Mouse (Mus musculus): ENCODE measurements around the gene Tuba4a.
A peak's percentile ranks its signal among the peaks of the same experiment; 100 is the strongest.

Gene Tuba4a

DNA sequence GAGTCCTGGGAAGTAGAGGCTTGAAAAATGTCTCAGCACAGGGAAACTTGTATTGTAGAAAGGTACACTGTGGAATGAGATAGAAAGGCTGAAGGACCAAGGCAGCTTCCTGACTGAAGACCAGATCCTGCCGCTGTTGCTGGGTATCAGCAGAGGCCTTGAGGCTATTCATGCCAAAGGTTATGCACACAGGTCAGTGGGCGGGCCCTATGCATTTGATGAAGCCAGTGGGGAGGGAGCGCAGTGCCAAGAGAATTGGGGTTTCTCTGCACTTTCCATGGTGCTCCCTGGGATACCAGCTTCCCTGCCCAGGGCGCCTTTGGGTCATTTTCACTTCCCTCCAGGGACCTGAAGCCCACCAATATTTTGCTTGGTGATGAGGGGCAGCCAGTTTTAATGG is 7.1 kb downstream of the Tuba4a start:
- DNase-seq (ENCODE audit: low spot score in 2 of 2): no peak

DNA sequence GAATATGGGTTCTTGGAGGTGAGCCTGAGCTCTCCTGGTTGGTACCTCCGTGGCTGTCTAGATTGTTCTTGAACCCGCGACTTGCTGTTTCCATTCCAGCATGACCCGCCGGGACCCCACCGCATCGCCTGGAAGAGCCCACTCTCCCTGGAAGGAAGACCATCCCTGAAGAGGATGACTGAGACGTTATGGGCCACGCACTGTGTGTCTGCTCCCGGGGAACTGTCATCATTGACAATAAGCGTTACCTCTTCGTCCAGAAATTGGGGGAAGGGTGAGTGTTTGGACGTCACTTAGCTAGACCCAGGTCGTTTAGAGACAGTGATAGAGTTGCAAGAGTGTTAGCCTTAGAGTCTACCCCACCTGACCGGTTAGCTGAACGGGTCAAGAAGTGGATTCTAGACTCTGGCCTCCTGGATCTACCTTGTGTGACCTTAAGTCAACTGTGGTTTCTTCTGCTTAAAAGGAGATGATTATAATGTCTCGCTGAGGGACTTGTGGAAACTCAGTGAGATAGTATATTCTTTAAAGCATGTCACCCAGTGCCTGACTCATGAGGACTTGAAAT is 8.4 kb downstream of the Tuba4a start:
- DNase-seq (ENCODE audit: low spot score in 2 of 2): no peak

DNA sequence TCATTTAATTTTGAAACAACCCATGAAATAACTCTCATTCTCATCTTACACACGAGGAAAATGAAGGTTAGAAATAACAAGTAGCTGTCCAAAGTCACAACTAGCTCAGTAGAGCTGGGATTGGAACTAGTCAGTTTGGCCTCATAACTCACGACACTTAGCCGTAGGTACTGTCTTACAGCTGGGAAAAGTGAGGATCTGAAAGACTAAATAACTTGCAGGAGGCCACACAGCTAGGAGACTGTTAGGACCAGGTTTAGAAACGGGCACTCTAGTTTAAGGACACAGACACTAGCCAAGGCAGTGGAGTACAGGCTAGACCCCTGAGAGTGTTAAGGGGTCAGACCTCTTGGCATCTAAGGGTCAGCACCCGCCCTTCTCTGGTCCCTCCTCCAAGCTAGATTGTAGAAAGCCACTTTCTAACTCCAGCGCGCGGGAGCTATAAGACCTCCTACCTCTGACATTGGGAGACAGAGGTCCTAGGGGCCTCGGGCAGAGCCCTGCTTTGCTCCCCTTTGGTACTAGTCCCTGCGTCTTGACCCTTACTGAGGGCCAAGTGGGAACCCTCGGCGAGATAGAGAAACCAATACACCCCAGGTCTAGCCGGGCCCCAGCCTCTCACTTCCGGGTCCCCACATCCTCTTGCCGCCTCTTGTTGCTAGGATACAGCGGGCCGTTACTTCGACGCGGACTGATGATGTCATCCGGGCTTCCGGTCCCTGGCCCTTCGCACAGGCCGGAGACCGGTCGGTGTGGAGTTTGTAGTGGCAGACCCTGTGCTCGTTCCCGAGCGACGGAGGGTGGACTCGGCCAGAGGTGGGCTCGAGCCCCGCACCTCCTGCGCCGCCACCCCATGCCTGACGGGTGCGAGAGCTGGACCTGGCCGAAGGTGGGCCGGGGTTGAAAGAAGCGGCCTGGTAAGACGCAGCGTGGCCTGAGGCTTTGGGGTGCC is 9.3 kb downstream of the Tuba4a start, which contains the start of the genes Glb1l and Stk16:
TSS of gene Glb1l (minus strand) at position 678 of the 952 bp plus-strand sequence.
TSS of gene Stk16 (plus strand) at position 703 of the 952 bp plus-strand sequence.
- DNase-seq (ENCODE audit: low spot score in 2 of 2): peak; percentile 97 to 98

DNA sequence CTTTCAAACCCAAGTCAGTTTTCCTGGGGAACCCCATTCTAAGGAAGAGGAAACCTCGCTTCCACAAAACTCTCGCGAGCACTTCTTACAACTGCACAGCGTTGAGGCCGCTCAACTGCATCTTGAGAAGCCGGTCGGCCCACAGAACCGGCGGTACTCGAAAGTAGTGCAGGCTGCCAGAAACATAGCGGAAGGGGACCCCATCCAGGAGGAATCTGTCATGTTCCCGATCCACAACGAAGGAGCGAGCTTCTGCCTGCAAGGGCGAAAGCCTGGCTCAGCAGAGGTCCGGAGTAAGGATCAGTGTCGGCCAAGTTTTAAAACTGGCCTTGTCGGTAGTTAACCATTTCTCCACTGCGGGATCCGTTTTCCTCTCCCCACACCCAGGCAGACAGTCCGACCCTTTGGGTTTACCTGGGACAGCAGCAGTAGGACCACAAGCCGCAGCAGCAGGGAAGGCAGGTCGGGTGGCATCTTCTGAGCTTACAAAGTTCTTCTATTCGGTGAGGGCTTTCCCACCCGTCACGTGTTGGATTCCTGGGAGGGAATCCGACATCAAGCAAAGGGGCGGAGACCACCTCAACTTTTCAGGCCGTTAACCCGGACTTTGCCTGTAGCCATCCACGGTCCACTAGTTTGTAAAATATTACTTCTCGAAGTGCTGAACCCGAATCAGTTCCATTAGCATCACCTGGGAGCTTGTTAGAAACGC is 10.5 kb downstream of the Tuba4a start:
- no peak for DNase-seq (ENCODE audit: low spot score in 2 of 2)

DNA sequence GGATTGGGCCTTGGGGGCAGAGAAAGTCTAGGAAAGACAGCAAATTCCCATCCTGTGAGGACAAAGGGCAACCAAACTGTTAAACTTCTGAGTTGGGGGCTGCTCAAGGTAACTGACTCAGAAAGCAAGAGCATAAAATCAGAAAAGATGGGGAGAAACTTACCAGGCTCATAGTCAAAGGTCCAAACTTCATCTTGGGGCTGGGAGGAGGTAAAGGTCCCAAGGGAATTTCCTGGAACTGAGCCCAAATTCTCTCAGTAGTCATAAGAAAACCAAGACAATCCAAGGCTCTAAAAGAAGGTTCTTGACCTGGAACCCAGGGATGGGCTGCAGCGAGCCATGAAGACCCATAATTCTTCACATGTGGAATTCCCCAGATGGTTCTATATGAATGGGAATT is 18.4 kb downstream of the Tuba4a start:
- no peak for DNase-seq (ENCODE audit: low spot score in 2 of 2)

DNA sequence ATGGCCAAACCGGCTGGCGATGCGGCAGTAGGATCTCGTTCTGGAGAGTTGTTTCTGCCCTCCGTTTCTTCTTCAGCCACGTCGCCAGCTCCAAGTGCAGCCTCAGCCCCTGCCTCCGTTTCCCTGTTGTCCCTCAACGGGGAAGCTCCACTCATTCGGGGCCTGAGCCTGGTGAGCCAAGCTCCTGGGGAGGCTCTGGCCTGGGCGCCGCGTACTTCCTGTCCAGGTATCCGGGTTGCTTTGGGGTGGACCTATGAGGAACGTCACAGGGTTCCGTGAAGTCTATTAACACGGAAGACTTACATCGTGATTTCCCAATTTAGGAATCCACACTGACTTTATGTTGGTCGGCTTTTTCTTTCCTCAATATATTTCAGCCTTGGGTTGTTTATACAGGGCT is 27.2 kb downstream of the Tuba4a start:
- DNase-seq (ENCODE audit: low spot score in 2 of 2): peak in 1 of 2 experiments; percentile 47

DNA sequence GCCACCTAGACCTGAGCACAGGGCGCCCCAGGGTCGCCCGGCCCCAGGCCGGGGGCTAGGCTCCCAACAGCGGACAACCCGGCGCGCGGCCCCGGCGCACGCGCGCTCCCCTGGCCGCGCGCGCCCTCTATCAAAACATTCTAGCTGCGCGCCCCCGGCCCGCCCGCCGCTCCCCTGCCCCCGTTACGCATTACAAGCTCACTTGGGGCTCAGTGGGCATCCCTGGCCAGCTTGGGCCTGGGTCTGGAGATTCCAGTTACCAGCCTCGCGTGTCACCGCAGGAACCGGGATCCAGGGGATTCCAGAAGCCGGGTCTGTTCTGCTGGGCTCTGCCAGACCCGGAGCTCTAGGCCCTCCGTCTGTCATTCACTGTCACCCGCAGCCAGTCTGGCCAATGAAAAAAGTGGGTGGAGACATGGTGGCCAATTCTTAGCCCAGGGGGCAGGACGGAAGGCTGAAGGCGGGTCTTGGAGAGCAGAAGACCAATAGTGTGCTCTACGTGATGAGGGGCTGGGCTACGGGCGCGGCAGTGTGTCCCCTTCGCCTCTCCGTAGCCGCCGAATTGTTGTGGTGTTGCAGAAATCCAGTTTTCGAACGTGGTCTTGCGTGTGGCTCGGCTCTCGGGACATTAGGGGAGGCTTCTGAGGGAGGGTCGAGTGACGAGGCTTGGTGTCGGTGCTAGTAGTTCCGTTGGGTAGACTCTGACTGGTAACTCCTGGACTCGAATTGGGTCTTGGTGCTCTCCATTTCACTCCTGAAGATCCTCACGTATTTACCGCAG is 27.9 kb downstream of the Tuba4a start, which contains the start of the genes Ankzf1 and Atg9a:
TSS of gene Ankzf1 (plus strand) at position 530 of the 781 bp plus-strand sequence.
TSS of gene Atg9a (minus strand) at position 575 of the 781 bp plus-strand sequence.
- peak; percentile 95 to 97 for DNase-seq (ENCODE audit: low spot score in 2 of 2)

DNA sequence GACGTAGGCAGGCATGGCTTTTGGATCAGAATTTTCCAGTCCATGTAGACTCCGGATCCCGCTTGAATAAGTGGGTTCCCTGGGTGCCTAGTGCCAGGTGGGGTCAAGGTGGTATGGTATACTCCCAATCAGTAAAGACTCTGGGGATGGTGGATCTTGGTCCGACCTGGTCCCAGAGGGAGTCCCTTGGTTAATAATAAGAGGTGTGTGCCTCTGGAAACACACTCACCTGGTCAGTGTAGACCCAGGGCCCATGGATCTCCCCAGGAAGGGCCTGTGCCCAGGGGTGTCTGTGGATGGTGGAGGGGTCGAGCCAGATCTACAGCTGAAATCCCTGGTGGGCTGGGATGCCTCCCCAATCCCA is 28.4 kb downstream of the Tuba4a start:
- DNase-seq (ENCODE audit: low spot score in 2 of 2): no peak

DNA sequence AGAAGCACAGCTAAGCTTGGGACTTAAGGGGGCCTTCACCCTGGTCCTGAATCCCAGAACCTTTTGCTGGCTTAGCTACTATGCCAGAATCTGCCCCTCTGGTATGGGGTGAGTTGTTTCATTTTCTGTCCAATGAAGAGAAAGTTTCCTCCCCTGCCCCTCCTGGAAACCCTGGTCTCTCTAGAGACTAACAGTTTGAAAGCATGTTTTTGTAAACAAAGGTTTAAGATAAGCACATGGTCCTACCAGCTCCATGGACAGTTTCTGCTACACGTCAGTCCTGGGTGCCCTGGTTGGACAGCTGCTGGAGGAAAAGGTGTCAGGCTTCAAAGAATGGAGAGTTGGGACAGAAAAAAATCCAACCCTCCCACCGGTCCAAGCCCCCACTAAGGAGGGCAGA is 29.1 kb downstream of the Tuba4a start:
- DNase-seq (ENCODE audit: low spot score in 2 of 2): no peak

DNA sequence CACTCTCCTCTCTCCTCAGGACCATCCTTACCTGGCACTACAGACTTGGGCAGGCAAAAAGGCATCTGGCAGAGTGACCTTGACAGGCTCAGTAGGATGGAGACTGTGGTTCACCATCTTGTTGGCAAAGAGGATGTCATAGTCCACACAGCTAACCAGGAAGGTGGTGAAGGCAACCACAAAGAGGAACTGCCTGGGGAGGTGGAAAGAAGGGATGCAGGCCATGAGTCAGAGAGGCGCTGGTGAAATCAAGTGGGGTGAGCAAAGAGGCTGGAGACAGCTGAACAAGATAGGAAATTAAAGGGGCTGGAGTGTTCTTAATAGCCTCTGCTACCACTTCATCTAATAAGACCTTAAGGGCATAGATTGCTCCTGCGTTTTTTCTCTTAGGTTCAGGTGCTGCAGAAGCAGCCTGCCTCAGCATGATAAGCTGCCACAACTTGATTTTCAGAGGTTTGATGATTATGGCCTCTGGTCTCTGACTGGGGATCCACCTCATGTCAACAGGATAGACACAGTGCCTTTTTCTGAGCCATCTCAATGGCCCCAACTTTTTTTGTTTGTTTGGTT is 31.7 kb downstream of the Tuba4a start:
- no peak for DNase-seq (ENCODE audit: low spot score in 2 of 2)

DNA sequence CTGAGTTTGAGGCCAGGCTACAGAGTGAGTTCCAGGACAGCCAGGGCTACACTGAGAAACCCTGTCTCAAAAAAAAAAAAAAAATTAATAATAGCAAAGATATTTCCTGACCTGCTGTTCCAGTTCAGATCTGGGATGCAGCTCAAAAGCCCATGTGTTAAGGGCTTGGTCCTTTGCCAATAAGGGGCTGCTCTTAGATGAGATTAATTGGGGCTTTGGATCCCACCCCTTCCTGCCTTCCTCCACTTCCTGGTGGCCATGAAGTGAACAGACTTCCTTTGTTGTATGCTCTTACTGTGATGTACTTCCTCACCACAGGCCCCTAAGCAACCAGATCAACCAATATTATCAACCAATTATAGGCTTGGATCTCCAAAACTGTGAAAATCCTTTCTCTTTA is 32.5 kb downstream of the Tuba4a start:
- DNase-seq (ENCODE audit: low spot score in 2 of 2): no peak

DNA sequence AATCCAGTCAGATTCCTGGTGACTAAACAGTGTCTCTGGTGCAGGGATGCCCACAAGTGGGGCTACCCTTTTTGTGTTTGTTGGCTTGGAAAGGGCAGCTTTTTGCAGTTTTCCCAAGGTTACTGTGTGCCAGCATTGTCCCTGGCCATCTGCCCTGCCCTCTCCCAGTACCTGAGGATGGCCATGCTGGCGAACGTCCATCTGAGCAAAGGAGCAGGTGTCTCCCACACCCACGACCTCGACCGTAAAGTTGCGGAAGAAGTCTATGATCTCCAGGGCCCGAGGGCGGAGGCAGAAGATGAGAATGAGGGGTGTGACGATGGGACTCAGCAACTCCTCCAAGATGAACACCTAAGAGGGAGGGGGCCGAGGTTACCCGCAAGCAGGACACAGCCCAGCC is 34.2 kb downstream of the Tuba4a start:
- no peak for DNase-seq (ENCODE audit: low spot score in 2 of 2)

DNA sequence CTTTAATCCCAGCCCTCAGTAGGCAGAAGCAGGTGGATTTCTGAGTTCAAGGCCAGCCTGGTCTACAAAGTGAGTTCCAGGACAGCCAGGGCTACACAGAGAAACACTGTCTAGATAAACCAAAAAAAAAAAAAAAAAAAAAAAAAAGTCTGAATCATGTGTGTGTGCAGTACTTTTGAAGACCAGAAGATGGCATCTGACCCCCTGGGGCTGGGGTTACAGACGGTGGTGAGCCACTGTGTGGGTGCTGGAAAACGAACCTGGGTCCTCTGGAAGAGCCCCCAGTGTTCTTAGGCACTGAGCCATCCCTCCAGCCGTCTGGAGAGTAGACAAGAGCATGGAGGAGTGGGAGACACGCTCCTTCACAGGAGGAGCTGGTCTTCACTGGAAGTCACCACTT is 37.5 kb downstream of the Tuba4a start:
- no peak for DNase-seq (ENCODE audit: low spot score in 2 of 2)

DNA sequence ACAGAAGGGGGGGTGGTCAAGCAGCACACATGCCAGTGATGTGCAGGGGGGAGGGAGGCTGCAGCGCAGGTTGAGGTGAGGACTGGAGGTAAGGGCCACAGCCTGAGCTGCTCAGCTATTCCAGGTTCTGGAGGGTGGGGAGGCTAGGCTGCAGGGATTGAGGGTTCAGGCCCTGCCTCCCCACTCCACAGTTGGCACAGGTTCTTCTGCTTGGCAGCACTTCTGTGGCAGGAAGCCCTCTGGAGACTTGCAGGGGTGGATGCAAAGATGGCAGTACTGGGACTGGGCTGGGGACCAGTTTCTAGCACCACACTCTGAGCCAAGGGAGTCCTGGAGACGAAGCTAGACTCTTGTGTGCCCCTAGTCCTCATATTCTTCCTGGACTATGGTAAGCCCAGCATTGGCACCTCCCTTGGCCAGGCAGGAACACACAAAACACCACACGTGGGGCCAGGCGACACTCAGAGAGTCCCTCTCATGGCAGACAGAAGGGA is 38.2 kb downstream of the Tuba4a start:
- no peak for DNase-seq (ENCODE audit: low spot score in 2 of 2)

DNA sequence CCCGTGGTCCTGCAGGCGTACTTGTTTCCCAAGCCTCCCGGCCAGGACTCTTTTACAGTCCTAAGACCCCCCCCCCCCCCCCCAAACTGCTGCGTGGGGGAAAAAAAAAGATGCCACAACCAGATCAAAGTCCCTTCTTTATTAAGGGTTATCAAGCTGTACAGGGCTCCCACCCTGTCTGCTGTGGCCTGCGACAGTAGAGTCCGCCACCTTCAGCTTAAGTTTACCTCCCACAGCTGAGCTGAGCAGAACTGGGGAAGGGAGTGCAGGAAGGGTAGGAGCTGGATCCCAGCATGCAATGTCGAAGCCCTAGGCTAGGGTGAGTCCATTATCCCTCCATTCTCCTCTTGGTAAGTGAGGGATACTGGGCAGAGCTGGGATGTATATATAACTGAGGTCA is 38.9 kb downstream of the Tuba4a start:
- no peak for DNase-seq (ENCODE audit: low spot score in 2 of 2)

DNA sequence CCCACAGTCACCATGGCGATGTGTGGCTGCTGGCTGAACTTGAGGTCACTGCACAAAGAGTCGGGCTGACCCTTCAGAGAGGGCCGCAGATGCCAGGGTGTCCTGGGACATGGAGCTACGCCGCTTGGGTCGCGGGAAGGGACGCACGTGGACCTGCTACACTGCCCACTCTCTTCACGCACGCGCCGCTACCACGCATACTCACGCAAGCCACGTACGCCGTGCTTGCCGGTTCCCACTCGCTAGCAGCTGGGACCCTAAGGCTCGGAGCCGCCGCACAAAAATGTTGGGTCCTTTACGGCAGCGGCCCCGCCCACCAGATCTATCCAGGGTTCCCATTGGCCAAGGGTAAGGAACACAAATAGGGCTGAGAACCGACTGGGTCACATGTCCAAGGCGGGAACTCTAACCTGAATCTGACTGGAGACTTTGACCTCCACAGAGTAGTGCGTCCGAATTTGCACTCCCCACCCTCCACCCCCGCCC is 39.5 kb downstream of the Tuba4a start, which contains the start of gene Abcb6:
TSS of gene Abcb6 (minus strand) at position 288 of the 486 bp plus-strand sequence.
- DNase-seq (ENCODE audit: low spot score in 2 of 2): peak; percentile 91 to 94

DNA sequence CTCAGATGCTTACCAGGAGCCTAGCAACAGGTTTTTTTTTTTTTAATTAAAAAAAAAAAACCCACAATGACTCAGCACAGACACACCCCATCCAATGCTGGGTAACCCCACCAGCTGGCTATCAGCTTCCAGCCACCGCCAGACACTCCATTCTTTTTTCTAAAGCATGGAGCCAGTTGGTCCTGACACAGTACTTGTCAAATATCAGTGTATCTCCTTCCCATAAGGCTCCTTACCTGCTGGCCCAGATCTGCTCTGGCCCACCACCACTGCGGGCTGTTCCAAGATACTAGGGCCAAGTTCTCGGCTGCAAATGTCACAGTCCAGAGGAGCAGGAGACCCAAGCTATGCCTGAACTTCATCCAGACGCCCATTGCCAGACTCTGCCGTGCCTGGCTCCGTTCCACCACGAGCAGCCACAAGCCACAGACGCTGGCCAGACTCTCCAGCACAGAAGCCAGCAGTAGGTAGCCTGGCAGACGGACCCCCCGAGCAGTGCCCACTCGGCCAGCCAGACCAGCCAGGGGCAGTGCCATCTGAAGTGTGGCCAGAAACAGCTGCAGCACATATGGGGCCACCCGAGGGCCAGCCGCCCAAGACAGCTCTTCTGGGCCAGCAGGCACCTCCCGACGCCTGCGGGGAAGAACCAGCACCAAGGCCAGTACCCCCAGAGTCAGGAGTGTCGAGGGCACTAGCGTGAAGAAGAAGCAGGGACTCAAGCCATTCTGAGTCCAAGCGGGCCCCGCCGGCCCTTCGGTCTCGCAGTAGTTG is 40.1 kb downstream of the Tuba4a start:
- peak; percentile 49 for DNase-seq (ENCODE audit: low spot score in 2 of 2)

DNA sequence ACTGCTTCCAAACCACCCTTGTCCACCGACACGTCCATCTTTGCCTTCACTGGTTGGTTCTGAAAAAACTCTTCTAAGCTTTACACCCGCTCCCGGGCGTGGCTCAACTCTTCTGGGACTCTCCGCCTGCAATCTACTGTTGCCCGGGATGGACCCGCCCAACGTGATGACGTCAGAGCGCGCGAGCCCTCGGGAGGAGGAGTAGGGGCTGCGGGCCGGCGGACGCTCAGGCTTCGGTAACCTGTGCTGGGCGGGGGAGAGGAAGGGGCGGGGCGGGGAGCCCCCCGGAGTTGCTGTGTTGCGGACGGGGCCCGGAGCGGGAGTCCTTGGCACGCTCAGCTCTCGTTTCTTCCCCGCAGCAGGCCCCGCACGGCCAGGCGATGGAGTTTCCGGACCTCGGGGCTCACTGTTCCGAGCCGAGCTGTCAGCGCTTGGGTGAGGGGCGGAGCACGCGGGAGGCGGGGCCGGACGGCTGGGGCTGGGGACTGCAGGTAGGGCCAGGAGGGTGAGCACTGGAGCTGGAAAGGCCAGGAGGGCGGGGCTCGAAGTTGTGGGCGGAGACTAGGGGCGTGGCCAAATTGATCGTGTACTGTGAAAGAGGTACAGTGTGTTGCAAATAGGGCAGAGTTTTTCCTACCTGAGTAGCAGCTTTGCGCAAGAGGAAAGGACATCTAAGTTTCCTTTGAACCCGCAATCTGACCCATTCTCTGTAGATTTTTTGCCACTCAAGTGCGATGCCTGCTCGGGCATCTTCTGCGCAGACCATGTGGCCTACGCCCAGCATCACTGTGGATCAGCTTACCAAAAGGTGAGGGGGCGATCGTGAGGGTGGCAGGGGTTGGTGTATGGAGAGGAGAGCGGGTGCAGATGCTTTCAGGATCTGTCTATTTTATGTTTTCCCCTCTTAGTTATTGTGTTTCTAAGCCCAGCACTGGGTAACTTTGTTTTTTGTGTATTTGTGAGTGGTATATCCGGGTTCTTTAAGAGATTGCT is 50.9 kb downstream of the Tuba4a start, which contains the start of gene Zfand2b:
TSS of gene Zfand2b (plus strand) at position 175 of the 993 bp plus-strand sequence.
- peak; percentile 95 for DNase-seq (ENCODE audit: low spot score in 2 of 2)

DNA sequence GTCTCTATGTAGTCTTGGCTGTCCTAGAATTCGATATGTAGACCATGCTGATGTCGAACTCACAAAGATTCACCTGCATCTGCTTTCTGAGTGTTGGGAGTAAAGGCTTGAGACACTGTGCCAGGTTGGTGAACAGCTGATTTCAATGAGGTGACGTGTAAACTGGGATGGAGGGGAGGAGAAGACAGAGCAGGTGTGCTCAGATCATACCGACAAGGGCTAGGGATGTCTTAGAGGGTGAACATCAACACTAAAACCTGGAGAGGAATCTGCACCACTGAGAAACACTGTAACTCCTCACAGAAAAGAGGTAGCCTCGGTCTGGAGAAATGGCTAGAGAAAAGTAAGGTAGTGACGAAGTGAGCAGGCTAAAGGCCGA is 51.6 kb downstream of the Tuba4a start:
- no peak for DNase-seq (ENCODE audit: low spot score in 2 of 2)
